Mouse (Mus musculus): ENCODE data around the gene Optc. TPM values are rescaled to one million over a fixed set of nuclear protein-coding genes. Genes with fewer than 3 reads are reported as not detected.

Gene Optc
- polyA plus RNA-seq, 1 experiment from 2014 or later: 4.0 TPM

- H3K4me2 ChIP-seq (ENCODE audit: low read length): no peak overlapping the region
- no peak overlapping the region for H3K9ac ChIP-seq (ENCODE audit: low read depth, low read length)
- H3K9me3 ChIP-seq (ENCODE audit: control insufficient read depth, low read length): 0 out of 2 replicates have a peak, but pooled peaks cover 3% of the 10 kb centered on the region
- no peaks in the 10 kb centered on the region for H3K36me3 ChIP-seq (ENCODE audit: control insufficient read depth, insufficient read depth, low read length)
- H3K27me3 ChIP-seq (replicated peaks; ENCODE audit: control insufficient read depth, insufficient read depth, low read length): no peaks in the 10 kb centered on the region
- no peak overlapping the region for H3K27ac ChIP-seq (ENCODE audit: low read depth, low read length)
- no peak for ATAC-seq
- peaks cover 7% of the 10 kb centered on the region for H3K4me1 ChIP-seq (ENCODE audit: control insufficient read depth, insufficient read depth, low read depth, low read length)
- no peak overlapping the region for H3K4me3 ChIP-seq (ENCODE audit: low read length)
- 89% methylated on average over 5 of the region's 5 CpGs for WGBS
These were observed 15.3 kb upstream of the Optc start for GRCm38 (mm10) chr1:133923071-133923470.

DNA sequence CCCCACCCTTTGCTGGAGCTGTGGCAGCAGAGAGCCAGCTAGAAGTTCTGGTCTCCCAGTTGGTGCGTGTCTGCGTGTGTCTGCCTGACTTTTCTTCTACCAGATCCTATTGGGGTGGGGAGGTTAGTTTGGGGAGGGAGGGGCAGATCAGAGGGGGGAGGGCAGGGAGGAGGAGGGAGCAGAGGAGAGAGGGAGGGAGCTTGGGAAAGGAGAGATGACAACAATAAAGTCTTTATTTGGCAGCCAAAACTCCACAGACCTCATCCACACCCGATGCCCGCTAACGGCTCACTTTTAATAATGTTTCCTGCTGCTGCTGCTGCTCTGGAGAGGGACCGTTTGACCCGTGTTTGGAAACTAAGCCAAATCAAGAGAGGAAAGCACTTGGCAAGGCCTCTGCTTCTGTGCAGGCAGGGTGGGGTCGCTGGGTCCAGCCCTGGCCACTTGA lies 13.5 kb upstream of the Optc start, which contains the start of gene Prelp:
Prelp (minus strand) TSS at position 111 of the 448 bp plus-strand sequence.
- peak; percentile 35 for ATAC-seq
- WGBS: 16% methylated on average over 8 of the region's 8 CpGs
- Histone ChIP-seq H3K9me3 (ENCODE audit: control insufficient read depth, low read length) (0 out of 2 replicates have a peak, but pooled peaks cover 3% of the 10 kb centered on the region), H3K4me1 (ENCODE audit: control insufficient read depth, insufficient read depth, low read depth, low read length) (peaks cover 16% of the 10 kb centered on the region), H3K27ac (ENCODE audit: low read depth, low read length) (peak within 1 kb of the TSS; percentile 27), H3K4me2 (ENCODE audit: low read length) (peak within 1 kb of the TSS; percentile 15), H3K9ac (ENCODE audit: low read depth, low read length) (no peak within 1 kb of the TSS; the same call in 1 of the 2 replicates), H3K27me3 (replicated peaks; ENCODE audit: control insufficient read depth, insufficient read depth, low read length) (no peaks in the 10 kb centered on the region), H3K4me3 (ENCODE audit: low read length) (no peak within 1 kb of the TSS), H3K36me3 (ENCODE audit: control insufficient read depth, insufficient read depth, low read length) (no peaks in the 10 kb centered on the region)

GRCm38 (mm10) chr1:133920876-133921275 lies 13.1 kb upstream of the Optc start:
- 14% methylated on average over 3 of the region's 3 CpGs for WGBS
- peaks cover 20% of the 10 kb centered on the region for H3K4me1 ChIP-seq (ENCODE audit: control insufficient read depth, insufficient read depth, low read depth, low read length)
- no peaks in the 10 kb centered on the region for H3K36me3 ChIP-seq (ENCODE audit: control insufficient read depth, insufficient read depth, low read length)
- no peaks in the 10 kb centered on the region for H3K9me3 ChIP-seq (ENCODE audit: control insufficient read depth, low read length)
- H3K4me3 ChIP-seq (ENCODE audit: low read length): no peak overlapping the region
- H3K27me3 ChIP-seq (replicated peaks; ENCODE audit: control insufficient read depth, insufficient read depth, low read length): no peaks in the 10 kb centered on the region
- peak; percentile 10; the same call in 1 of the 2 replicates for ATAC-seq
- H3K4me2 ChIP-seq (ENCODE audit: low read length): peak overlapping the region; percentile 4; the same call in 1 of the 2 replicates
- H3K27ac ChIP-seq (ENCODE audit: low read depth, low read length): peak overlapping the region; percentile 26; the same call in 1 of the 2 replicates
- no peak overlapping the region; the same call in 1 of the 2 replicates for H3K9ac ChIP-seq (ENCODE audit: low read depth, low read length)

DNA sequence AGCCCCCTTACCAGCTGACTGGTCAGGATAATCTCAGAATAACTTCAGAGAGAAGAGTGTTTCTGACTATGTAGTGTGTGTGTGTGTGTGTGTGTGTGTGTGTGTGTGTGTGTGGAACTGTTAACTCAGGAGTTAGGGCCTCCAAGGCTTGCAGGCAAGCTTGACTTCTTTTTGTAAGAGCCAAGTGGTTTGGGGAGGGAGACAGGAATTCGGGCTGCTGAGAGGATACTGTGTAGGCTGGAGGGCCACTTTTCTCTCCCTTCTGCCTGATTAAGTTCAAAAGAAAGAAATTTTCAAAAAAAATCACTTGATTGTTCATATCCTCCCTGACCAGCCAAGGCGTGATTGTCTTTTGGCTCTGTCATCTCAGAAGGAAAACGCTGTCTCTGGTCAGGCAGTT lies 12.6 kb upstream of the Optc start:
- ATAC-seq: no peak
- WGBS: 18% methylated on average over 3 of the region's 3 CpGs
- no peak overlapping the region for H3K4me3 ChIP-seq (ENCODE audit: low read length)

GRCm38 (mm10) chr1:133918088-133918470 lies 10.3 kb upstream of the Optc start:
- ATAC-seq: no peak; the same call in 1 of the 2 replicates
- no peaks in the 10 kb centered on the region for H3K9me3 ChIP-seq (ENCODE audit: control insufficient read depth, low read length)
- peaks cover 21% of the 10 kb centered on the region for H3K4me1 ChIP-seq (ENCODE audit: control insufficient read depth, insufficient read depth, low read depth, low read length)
- H3K4me3 ChIP-seq (ENCODE audit: low read length): 0 out of 2 replicates have a peak overlapping the region, but pooled peaks have one; percentile 3
- peak overlapping the region; percentile 33; the same call in 1 of the 2 replicates for H3K27ac ChIP-seq (ENCODE audit: low read depth, low read length)
- H3K36me3 ChIP-seq (ENCODE audit: control insufficient read depth, insufficient read depth, low read length): no peaks in the 10 kb centered on the region
- no peak overlapping the region for H3K9ac ChIP-seq (ENCODE audit: low read depth, low read length)
- H3K27me3 ChIP-seq (replicated peaks; ENCODE audit: control insufficient read depth, insufficient read depth, low read length): no peaks in the 10 kb centered on the region
- peak overlapping the region; percentile 28 for H3K4me2 ChIP-seq (ENCODE audit: low read length)
- 36% methylated on average over 6 of the region's 6 CpGs for WGBS

More for the DNA sequence above, 12.6 kb upstream of the Optc start:
- no peaks in the 10 kb centered on the region for H3K27me3 ChIP-seq (replicated peaks; ENCODE audit: control insufficient read depth, insufficient read depth, low read length)
- no peak overlapping the region for H3K9ac ChIP-seq (ENCODE audit: low read depth, low read length)
- peaks cover 21% of the 10 kb centered on the region for H3K4me1 ChIP-seq (ENCODE audit: control insufficient read depth, insufficient read depth, low read depth, low read length)
- 0 out of 2 replicates have a peak overlapping the region, but pooled peaks have one; percentile 14 for H3K27ac ChIP-seq (ENCODE audit: low read depth, low read length)
- peak overlapping the region; percentile 15 for H3K4me2 ChIP-seq (ENCODE audit: low read length)
- H3K36me3 ChIP-seq (ENCODE audit: control insufficient read depth, insufficient read depth, low read length): no peaks in the 10 kb centered on the region
- no peaks in the 10 kb centered on the region for H3K9me3 ChIP-seq (ENCODE audit: control insufficient read depth, low read length)

GRCm38 (mm10) chr1:133917456-133918087 lies 9.8 kb upstream of the Optc start:
- Histone ChIP-seq H3K9me3 (ENCODE audit: control insufficient read depth, low read length) (no peaks in the 10 kb centered on the region), H3K4me1 (ENCODE audit: control insufficient read depth, insufficient read depth, low read depth, low read length) (peaks cover 21% of the 10 kb centered on the region), H3K4me3 (ENCODE audit: low read length) (0 out of 2 replicates have a peak overlapping the region, but pooled peaks have one; percentile 3), H3K4me2 (ENCODE audit: low read length) (peak overlapping the region; percentile 28), H3K27me3 (replicated peaks; ENCODE audit: control insufficient read depth, insufficient read depth, low read length) (no peaks in the 10 kb centered on the region; the same call in 1 of the 2 replicates), H3K9ac (ENCODE audit: low read depth, low read length) (no peak overlapping the region), H3K27ac (ENCODE audit: low read depth, low read length) (peak overlapping the region; percentile 33; the same call in 1 of the 2 replicates), H3K36me3 (ENCODE audit: control insufficient read depth, insufficient read depth, low read length) (no peaks in the 10 kb centered on the region)
- peak; percentile 32 for ATAC-seq
- 15% methylated on average over 11 of the region's 11 CpGs for WGBS

DNA sequence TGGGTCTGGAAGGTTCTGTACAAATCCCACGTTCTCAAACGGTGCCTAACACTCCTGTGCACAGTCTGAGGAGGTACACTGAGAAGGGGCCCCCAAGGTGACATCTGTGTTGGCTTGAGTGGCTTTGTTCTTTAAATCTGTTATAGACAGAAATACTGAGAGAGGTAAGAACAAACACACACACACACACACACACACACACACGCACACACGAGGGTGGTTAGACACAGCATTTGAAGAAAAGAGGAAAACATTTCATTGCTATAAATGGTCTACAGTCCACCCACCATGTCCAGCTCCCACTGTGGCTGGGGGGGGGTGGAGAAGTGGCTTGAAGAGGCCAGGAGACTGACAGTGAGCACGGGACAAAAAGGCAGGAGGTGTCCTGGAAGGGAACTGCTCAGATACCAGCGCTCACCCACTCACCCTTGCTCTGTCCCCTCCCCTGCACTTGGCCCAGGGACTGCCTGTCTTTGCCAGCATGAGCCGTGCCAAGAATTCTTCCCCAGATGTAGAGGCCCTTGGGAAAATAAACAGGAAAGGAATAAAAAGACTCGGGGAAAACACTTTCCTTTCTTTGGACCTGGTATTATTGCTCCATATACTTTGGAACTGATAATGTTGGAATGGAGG lies 8.0 kb upstream of the Optc start:
- H3K4me3 ChIP-seq (ENCODE audit: low read length): no peak overlapping the region
- no peak for ATAC-seq
- H3K4me2 ChIP-seq (ENCODE audit: low read length): peak overlapping the region; percentile 6; the same call in 1 of the 2 replicates
- peaks cover 17% of the 10 kb centered on the region for H3K4me1 ChIP-seq (ENCODE audit: control insufficient read depth, insufficient read depth, low read depth, low read length)
- 45% methylated on average over 8 of the region's 8 CpGs for WGBS
- H3K36me3 ChIP-seq (ENCODE audit: control insufficient read depth, insufficient read depth, low read length): no peaks in the 10 kb centered on the region
- no peaks in the 10 kb centered on the region for H3K9me3 ChIP-seq (ENCODE audit: control insufficient read depth, low read length)
- H3K27me3 ChIP-seq (replicated peaks; ENCODE audit: control insufficient read depth, insufficient read depth, low read length): no peaks in the 10 kb centered on the region; the same call in 1 of the 2 replicates
- H3K9ac ChIP-seq (ENCODE audit: low read depth, low read length): no peak overlapping the region
- no peak overlapping the region; the same call in 1 of the 2 replicates for H3K27ac ChIP-seq (ENCODE audit: low read depth, low read length)

- no peaks in the 10 kb centered on the region for H3K36me3 ChIP-seq (ENCODE audit: control insufficient read depth, insufficient read depth, low read length)
- no peaks in the 10 kb centered on the region for H3K9me3 ChIP-seq (ENCODE audit: control insufficient read depth, low read length)
- 86% methylated on average over 13 of the region's 13 CpGs for WGBS
- H3K4me1 ChIP-seq (ENCODE audit: control insufficient read depth, insufficient read depth, low read depth, low read length): peaks cover 16% of the 10 kb centered on the region
- no peak overlapping the region for H3K27ac ChIP-seq (ENCODE audit: low read depth, low read length)
- ATAC-seq: no peak
- no peak overlapping the region for H3K4me3 ChIP-seq (ENCODE audit: low read length)
- H3K9ac ChIP-seq (ENCODE audit: low read depth, low read length): no peak overlapping the region
- no peaks in the 10 kb centered on the region; the same call in 1 of the 2 replicates for H3K27me3 ChIP-seq (replicated peaks; ENCODE audit: control insufficient read depth, insufficient read depth, low read length)
- no peak overlapping the region for H3K4me2 ChIP-seq (ENCODE audit: low read length)
These were observed 7.3 kb upstream of the Optc start for GRCm38 (mm10) chr1:133915115-133915514.

DNA sequence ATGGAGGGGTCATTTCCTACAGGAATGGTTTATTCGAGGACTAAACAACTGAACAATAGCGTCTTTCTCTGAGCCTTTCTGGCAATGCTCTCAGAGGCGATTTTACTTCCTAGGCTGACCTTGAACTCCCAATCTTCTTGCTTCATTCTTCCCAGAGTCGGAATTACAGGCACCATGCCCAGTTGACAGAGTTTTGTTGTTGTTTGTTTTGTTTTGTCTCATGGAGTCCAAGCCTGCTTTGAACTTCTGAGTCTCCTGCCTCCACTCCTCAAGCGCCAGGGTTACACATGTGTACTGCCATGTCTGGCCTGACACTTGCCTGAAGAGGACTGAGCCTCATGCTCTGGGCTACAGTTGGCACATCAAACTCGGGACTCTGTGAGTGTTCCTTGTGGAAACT lies 5.2 kb upstream of the Optc start:
- 74% methylated on average over 6 of the region's 6 CpGs for WGBS
- no peak overlapping the region for H3K4me3 ChIP-seq (ENCODE audit: low read length)
- H3K4me2 ChIP-seq (ENCODE audit: low read length): no peak overlapping the region
- H3K36me3 ChIP-seq (ENCODE audit: control insufficient read depth, insufficient read depth, low read length): no peaks in the 10 kb centered on the region
- no peaks in the 10 kb centered on the region; the same call in 1 of the 2 replicates for H3K27me3 ChIP-seq (replicated peaks; ENCODE audit: control insufficient read depth, insufficient read depth, low read length)
- ATAC-seq: no peak
- H3K9me3 ChIP-seq (ENCODE audit: control insufficient read depth, low read length): no peaks in the 10 kb centered on the region
- peaks cover 25% of the 10 kb centered on the region for H3K4me1 ChIP-seq (ENCODE audit: control insufficient read depth, insufficient read depth, low read depth, low read length)
- H3K27ac ChIP-seq (ENCODE audit: low read depth, low read length): no peak overlapping the region
- no peak overlapping the region for H3K9ac ChIP-seq (ENCODE audit: low read depth, low read length)

All from hindbrain, embryonic 16.5 days (tissue).